Mouse (Mus musculus): ENCODE measurements around the gene Arhgap6.

DNA sequence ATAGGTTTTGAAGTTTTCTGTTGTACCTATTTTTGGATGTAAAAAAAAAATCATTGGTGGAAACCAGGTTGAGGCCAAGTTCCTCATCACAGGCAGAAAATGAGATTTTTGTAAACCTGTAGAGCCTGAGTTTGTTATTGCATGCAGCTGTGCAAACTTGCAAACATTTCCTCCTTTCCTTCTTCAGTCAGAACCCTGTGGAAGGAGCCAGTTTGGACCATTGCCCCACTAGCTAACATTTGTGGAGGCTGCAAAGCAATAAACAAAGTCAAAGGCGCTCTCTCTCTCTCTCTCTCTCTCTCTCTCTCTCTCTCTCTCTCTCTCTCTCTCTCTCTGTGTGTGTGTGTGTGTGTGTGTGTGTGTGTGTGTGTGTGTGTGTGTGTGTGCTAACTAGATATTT is 378.9 kb downstream of the Arhgap6 start:
- TF ChIP-seq POLR2A (IDR thresholded peaks at IDR 0.05; ENCODE audit: borderline replicate concordance, extremely low read depth, insufficient read depth, insufficient read length, poor library complexity, severe bottlenecking) (no peak), CTCF (IDR thresholded peaks at IDR 0.05; ENCODE audit: borderline replicate concordance, extremely low read depth, insufficient read depth, insufficient read length) (no peak)

All from brain, embryonic 14.5 days (tissue).